Mouse (Mus musculus) WW6 (cell line): ENCODE measurements around the gene Depdc5.
"Not testable (repeated sequence)": the region's sequence is repeated elsewhere in the genome, so short reads cannot be mapped to it uniquely, and the experiment has no call there.

ENCODE experiments used
- DNase-seq: peaks from one replicate; pipeline ENCODE4 v3.0.0-alpha.2; 2013; ENCODE audit warnings: low read depth, low spot score

The Depdc5 gene

DNA sequence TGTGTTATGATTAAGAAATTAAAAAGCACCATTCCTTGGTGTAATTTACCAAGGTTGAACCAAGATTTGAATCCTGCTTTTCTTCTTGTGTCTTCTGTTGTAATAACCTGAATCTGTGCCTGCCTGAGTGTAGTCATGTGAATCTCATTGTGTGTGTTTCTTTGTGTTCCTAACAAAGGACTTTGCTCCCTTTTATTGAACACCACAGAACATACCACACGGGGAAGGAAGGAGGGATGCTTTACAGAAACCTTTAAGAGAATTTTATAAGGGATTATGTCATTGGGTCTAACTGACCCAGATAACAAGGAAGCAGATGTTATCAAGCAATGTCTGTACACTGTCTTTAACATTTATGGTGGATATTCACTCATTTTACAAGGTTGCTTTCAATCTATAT lies 44.0 kb downstream of the Depdc5 start:
- no peak for DNase-seq

DNA sequence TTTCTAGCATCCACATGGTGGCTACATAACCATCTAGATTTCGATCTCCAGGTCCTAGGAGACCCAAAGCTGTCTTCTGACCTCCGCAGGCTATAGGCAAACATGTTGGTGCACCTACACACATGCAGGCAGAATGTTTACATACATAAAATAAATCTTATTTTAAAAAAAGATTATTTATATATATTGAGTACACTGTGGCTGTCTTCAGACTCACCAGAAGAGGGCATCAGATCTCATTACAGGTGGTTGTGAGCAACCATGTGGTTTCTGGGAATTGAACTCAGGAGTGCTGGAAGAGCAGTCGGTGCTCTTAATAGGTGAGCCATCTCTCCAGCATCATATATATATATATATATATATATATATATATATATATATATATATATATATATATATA lies 50.6 kb downstream of the Depdc5 start:
- DNase-seq, result no peak

DNA sequence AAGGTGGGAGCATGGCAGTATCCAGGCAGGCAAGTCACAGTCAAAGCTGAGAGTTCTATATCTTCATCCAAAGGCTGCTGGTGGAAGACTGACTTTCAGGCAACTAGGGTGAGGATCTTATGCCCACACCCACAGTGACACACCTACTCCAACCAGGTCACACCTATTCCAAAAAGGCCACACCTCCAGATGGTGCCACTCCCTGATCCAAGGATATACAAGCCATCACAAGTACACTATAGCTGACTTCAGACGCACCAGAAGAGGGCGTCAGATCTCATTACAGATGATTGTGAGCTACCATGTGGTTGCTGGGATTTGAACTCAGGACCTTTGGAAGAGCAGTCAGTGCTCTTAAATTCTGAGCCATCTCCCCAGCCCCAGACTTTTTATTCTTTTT lies 55.8 kb downstream of the Depdc5 start:
- DNase-seq, result not testable (repeated sequence)

DNA sequence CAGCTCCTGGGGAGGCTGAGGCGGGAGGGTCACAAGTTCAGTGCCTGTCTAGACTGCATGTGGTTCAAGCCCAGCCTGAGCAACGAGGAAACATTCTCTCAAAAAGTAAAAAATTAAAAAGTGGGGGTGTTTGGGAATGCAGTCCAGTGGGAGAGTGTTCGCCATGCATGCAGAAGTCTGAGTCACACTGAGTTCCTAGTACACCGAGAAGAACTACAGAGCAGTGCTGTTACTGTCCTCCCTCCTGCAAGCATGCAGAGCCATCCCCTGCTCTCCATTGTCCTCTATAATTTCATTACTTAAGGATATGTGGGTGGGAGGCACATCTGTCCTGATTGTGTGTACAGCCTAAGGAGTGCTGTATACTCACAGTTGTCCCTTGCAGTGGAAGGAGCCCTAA lies 59.4 kb downstream of the Depdc5 start:
- no peak for DNase-seq

DNA sequence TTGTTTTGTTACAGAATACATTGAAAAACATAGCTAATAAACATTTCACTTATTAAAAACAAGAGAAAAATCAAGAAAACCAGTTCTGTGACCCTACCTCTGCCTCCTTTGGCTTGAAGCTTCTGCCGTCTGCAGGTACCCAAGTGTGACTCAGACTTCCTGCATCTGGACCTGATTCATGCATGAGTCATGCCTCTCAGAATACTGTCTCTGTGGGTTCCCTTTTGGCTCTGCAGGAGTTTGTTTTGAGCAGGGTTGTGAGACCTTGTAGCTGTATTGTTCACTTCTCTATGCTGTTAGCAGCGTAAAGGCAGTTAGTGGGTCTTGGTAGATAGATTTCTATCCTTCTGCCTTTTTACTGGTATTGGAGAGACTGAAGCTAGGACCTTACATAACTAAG lies 67.3 kb downstream of the Depdc5 start:
- DNase-seq, result no peak

DNA sequence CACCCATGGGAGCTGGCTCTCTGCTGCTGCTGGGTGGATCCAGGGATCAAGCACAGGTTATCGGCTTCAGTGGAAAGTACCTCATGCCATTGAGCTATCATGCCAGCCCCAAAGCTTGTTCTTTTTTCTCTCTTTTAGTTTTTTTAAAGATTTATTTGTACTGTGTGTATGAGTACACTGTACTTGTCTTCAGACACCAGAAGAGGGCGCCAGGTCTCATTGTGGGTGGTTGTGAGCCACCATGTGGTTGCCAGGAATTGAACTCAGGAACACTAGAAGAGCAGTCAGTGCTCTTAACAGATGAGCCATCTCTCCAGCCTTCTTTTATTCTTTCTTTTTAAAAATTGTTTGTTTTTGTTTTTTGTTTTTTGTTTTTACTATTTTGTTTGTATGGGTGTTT lies 71.2 kb downstream of the Depdc5 start:
- peak; percentile 11 for DNase-seq

DNA sequence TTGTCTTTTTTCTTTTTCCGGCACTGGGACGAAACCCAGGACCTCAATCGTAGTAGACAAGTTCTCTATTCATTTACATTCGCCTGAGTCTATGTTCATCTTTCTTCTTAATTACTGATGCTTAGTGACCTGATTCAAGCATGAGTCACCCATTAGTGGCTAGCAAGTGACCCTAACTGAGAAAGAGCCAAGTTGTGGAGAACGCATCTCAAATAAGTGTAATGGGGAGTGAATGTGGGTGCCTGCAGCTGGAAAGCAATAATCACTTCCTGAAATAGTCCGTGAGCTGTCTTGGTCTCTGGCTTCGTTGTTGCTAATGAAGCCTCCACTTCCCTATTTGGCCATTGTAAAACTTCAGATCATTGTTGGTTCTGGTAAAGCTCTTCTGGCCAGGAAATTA lies 77.1 kb downstream of the Depdc5 start:
- DNase-seq, result no peak

DNA sequence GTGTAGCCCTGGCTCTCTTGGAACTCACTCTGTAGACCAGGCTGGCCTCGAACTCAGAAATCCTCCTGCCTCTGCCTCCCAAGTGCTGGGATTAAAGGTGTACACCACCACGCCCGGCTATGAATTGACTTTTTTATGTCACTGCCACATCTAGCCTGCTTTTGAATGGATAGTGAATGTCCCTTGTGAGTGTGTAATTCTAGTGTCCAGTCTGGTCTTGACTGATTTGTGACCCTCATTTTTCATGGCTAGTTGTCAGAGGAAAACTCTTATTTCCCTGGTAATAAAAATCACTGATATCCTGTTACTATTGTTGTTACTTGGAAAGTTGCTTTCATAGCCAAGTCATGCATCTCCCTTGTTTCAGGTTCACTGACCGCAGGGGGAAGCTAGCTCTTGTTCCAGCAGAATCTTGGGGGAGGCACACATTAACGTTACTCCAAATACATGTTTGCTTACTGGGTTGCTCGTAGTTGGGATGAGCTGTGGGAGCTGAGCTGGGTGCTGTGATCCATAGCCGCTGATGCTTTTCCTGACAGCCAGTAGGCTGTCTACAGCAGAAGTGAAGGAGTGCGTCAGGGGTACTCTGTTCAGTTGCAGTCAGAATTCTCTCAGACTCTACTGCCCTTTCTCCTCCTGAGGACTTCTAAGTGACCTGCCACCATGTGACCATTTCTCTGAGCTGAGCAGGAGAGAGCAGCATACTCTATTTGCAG lies 77.9 kb downstream of the Depdc5 start:
- no peak for DNase-seq

DNA sequence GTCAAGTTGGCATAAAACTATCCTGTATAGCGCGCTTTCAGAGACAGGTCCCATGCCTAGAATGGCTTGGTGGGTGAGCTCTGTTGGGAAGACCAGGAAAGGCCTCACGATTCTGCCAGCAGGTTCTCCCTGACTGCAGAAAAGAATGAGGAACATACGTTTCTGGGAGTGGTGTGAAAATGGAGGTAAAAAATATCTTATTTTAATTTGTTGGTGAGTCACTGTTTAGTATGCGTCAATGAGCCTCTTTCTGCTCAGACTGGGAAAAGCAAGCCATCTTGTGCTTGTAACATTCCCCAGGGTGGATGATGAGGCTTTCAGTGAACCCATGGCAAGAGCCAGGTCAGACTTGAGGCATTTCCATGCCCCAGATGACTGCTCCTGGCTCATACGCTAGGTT lies 86.6 kb downstream of the Depdc5 start:
- no peak for DNase-seq

DNA sequence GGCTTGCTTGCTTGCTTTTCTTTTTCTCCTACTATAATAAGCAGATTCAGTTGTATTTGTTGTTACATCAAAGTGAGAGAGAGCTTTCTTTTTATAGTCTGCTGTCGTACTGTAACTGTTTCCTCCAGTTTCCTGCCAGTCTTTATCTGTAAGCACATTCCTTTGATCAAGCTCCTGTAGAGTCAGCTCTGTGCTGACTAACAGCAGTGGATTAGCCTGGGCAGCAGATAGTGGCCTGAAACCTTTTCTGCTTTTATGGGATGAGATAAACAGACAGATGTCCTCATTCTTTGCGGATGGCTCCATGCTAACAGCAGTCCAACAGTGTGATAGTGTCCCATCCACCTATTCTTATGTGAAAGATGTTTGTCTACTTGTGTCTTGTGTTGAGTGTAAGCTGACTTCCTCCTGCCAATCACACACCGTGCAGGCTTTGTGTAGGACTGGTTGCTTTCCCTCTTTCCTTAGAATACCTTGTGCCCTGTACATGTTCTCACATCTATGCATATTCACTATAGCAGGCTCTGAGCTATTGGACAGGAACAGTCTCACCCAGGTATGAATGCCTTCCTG lies 87.3 kb downstream of the Depdc5 start:
- no peak for DNase-seq

DNA sequence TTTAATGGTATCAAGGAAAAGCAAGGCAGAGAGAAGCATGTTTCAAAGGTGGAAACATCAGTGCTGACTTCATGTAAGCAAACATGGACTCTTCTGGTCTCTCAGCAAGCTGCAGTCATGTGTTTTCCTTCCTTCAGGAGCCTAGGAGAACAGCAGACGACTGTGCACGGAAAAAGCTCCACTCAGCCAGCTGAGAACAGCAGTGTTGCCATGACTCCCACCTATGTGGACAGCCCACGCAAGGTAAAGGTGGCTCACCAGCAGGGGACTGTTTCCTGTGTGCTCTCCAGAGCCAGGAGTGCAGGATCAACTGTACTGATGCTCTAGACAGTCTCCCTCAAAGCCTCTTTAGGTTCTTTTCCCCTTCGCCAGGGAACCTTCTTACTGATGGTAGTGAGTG lies 92.2 kb downstream of the Depdc5 start:
- peak; percentile 13 for DNase-seq

DNA sequence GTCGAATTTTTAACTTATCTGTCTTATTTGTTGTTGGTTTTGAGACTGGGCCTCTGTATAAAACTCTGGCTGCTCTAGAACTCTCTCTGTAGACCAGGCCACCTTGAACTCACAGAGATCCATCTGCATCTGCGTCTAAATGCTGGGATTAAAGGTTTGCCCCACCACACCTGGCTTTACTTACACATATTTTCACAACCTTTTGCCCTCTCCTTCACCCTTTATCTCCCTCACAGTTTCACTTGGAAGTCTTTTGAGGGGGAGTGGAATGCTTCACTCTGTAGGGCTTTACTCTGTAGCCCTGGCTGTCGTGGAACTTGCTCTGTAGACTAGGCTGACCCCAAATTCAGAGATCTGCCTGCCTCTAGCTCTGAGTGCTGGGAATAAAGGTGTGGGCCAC lies 98.1 kb downstream of the Depdc5 start:
- no peak for DNase-seq

DNA sequence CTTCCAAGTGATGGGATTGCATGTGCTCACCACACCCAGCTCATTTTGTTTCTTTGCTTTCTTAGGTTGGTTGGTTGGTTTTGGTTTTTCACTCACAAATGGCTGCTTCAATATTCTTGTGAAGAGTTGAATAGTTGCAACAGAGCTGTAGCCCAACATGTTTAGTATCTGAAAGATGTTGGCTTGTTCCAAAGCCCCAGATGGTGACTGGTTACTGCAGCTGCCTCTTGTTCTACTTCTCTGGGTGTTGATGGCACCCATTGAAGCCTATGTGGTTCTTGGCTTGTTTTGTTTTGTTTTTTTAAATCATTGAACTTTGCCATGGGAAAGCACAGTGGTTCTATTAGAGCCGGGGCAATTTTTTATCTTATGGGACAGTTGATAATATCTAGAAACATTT lies 99.1 kb downstream of the Depdc5 start:
- no peak for DNase-seq

DNA sequence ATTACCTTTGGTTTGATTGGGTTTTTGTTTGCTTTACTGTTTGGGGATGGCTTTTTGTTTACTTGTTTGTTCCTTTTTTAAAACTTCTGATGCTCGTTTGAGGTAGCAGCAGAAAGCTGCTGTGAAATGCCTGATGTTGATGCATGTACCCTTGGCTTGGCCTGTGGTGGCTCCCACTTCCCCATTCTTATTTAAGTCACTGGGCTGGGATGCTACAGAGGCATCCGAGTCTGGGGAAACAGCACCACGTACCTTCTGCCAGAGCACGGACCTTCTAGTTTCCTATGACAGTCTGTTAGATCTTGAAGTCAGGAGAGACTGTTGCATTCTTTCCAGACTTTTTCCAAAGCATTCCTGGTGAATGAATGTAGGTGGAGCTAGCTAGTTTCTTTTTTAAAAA lies 113.0 kb downstream of the Depdc5 start:
- DNase-seq, result no peak

DNA sequence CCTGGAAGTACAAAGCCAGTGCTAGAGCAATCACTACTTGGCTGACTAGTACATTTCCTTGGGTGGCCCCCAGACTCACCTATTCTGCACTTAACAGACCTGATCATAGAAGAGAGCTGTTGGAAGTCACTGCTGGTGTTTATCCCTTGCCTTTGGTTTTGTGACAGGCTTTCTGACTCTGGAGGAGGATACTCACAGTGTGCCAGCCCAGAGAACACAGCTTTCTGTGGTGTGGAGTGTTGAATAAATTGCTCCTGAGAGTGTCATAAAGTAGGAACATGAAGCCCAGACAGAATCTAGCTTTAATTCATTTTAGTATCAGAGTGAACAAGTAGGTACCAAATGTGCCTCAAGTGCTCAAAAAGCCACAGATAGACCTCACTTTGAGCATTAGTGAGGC lies 113.7 kb downstream of the Depdc5 start:
- DNase-seq, result no peak

DNA sequence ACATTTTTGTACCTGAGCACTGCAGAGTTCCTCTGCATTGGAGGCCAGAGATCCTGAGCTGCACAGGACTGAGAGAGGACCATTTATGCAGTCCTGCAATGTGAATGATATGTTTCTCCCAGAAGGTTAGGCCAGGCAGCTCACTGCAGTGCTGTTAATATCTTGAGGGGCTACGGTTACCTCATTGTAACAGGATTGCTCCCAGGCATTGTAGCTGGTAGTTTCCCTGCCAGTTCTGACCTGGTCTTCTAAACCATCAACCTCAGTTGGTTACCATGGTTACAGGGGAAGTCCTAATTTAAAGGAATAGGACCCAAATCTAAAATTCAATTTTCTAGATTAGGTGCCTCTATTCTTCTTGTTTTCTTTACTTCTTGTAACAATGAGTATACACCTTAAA lies 121.9 kb downstream of the Depdc5 start:
- DNase-seq, result no peak

DNA sequence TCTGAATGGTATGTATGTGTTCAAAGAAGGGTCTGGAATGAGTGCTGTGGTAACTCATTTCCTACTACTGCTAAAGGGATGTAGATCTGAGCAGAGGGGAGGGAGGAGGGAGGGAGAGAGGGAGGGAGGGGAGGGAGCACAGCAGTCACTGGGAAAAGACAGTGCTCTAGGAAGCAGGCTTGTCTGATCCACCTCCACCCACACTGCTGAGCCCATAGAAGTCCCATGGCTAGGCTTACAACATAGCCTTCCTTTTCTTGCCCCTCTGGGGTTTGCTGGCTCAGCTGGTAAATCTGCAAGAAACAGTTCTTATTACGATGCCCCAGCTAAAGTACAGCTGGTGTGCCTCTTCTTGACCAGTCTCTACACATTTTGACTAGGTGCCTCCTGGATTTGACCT lies 124.4 kb downstream of the Depdc5 start:
- DNase-seq, result no peak

DNA sequence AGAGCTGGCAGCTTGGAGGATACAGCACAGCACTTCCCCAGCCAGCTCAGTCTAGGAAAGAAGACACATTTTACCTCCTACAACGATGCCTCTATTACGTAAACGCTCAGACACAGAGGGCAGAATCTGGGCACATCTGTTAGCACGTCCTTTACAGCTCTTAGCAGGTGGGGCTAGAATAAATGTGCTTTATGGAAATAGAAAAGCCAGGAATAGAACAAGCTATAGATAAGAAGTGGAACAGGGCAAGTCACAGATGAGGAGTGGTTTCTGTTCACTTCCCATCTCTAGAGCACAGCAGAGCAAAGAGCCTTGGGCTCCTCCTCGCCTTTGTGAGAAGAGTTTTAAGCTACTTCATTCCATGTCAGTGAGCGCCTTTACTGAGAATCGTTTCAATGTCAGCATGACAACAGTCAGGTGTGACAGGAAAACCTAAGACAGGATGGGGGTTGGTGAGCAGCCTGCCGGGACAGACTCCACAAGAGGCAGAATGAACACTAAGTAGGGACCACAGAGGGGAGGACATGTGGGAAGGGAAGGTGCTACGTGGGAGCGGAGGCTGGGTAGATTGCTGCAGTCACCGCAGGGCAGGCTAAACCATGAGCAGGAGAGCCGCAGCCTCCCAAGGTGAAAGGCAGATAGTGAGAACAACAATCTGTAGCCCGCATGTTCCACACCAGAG lies 126.6 kb downstream of the Depdc5 start:
- no peak for DNase-seq

DNA sequence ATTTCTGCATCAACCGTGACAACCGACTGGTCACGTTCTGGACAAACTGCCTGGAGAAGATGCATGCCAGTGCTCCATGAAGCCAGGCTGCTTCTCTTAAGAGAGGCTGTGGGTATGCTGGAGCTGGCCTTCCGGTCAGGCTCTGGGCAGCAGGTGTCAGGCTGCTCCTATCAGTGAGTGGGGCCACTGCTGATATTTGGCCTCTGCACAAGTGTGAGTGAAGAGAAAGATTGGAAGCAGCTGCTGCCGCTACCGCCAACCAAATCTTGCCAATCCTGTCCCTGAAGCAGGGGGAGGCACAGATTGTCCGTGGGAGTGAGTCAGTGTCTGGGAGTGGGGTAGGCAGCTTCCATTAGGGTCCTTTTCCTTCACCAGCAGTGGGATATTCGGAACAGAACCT lies 127.7 kb downstream of the Depdc5 start:
- no peak for DNase-seq

DNA sequence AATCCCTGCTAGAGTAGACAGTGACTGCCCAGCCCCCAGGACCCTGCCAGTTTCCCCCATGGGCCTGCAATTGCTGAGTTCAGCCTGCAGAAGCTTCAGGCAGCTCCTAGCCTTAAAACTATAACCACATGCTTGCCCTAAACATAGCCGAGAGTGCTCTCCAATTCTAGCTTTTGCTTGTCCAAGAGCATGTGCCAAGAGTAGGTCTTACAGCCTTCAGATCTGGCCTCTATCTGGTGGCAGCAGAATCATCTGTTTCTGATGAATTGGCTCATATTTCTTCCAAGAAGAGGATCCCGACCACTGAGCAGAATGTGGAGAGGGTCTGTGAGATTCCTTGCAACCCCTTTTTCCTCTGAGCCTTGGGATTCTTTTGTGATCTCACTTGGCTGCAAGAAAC lies 131.0 kb downstream of the Depdc5 start:
- no peak for DNase-seq

DNA sequence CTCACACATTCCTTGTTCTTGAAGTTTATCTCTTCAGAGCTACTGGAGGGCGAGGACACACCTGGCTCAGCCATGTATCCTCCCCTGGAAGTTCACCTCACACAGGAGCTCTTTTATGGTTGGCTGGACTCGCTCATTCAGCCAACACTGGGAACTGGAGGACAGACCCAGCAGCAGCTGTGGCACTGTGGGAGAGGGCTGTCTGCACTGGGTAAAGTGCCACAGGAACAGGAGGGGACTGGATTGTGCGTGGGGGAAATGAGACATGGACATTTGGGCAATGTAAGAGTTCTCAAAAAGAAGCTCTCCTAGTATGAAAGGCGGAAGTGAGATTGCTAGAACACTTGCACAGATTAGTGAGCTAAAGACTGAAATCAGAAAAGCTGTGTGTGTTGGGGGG lies 132.3 kb downstream of the Depdc5 start:
- DNase-seq, result no peak

DNA sequence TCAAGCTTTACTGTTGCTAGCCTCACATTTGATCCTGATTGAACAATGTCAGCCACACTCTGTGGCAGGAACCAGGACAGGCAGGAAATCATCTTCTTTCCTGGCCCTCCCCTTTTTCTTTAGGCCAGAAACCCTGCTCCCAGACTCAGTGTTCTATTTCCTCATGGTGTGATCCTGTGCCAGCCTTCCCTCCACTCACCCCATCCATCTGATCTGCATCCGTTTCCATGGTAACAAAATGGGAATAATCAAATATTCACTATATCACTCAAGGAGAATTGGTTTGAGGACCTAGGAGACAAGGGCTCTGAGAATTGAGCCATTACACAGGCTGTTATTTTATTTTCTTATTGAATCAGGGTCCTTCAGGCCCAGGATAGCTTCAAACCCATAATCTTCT lies 133.1 kb downstream of the Depdc5 start:
- no peak for DNase-seq

DNA sequence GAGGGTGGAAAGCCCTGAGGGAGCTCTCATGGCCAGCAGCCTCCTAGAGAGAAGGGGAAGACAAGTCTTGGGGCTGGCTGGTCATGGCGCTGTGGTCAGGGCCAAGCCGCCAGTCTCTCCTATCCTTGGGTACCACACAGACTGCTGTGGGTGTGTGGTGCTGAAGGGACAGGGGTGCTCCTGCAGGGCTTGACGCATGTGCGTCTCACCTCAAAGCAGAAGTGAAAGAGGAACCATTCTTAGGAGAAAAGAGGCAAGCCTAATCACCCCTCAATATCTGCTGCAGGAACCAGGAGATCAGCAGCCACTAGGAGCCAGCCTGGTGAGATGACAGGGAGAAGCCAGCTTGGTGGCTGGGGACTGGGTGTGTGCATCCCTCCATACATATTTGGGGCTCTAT lies 134.2 kb downstream of the Depdc5 start:
- no peak for DNase-seq
